Mouse (Mus musculus) CH12.LX (cell line): ENCODE results near the gene Apopt1.

Experiments
- CTCF ChIP-seq, 2 experiments: IDR thresholded peaks in 1 of 2; conservative IDR thresholded peaks in 1 of 2; 2 replicates each; pipeline ENCODE4 v1.5.1; 2011 to 2012; ENCODE audit warnings: low read depth in 2 of 2, low read length in 2 of 2, improper control_type of control experiment in 1 of 2, inconsistent platforms in 1 of 2, mild to moderate bottlenecking in 1 of 2, moderate library complexity in 1 of 2
- EP300 ChIP-seq: IDR thresholded peaks from 2 replicates; pipeline ENCODE4 v1.6.1; 2011; ENCODE audit warnings: low read length, improper control_type of control experiment
- HCFC1 ChIP-seq: IDR thresholded peaks from 2 replicates; pipeline ENCODE4 v1.6.1; 2012; ENCODE audit warnings: low read depth, mild to moderate bottlenecking, inconsistent platforms, low read length, improper control_type of control experiment
- KAT2A ChIP-seq: IDR thresholded peaks from 2 replicates; pipeline ENCODE4 v1.6.1; 2012; ENCODE audit warnings: low read length, improper control_type of control experiment, inconsistent platforms; ENCODE audit not compliant: insufficient replicate concordance
- MYC ChIP-seq: IDR thresholded peaks from 2 replicates; pipeline ENCODE4 v1.6.1; 2011; ENCODE audit warnings: low read depth, mild to moderate bottlenecking, improper control_type of control experiment, low read length
- NELFE ChIP-seq: IDR thresholded peaks from 2 replicates; pipeline ENCODE4 v1.6.1; 2011; ENCODE audit warnings: low read depth, low read length, improper control_type of control experiment
- NRF1 ChIP-seq: IDR thresholded peaks from 2 replicates; pipeline ENCODE4 v1.6.1; 2014; ENCODE audit warnings: low read depth, mild to moderate bottlenecking, inconsistent platforms, low read length, improper control_type of control experiment, moderate library complexity
- PAX5 ChIP-seq: IDR thresholded peaks from 2 replicates; pipeline ENCODE4 v1.6.1; 2012; ENCODE audit warnings: low read length, inconsistent platforms, mixed read lengths
- POLR2A ChIP-seq: IDR thresholded peaks from 2 replicates; pipeline ENCODE4 v1.6.1; 2011; ENCODE audit warnings: low read depth, mild to moderate bottlenecking, improper control_type of control experiment, low read length
- USF2 ChIP-seq: conservative IDR thresholded peaks from 2 replicates; pipeline ENCODE4 v1.6.1; 2011; ENCODE audit warnings: low read depth, low read length, improper control_type of control experiment
- ZKSCAN1 ChIP-seq: IDR thresholded peaks from 2 replicates; pipeline ENCODE4 v1.6.1; 2012; ENCODE audit warnings: low read depth, inconsistent platforms, low read length, improper control_type of control experiment, borderline replicate concordance

- TF ChIP-seq POLR2A (no peak), CTCF (conservative IDR thresholded peaks at IDR 0.05 in 1 of 2, IDR thresholded peaks at IDR 0.05 in 1 of 2; ENCODE audit: low read depth in 2 of 2, low read length in 2 of 2) (no peak), USF2 (no peak), EP300 (no peak), NELFE (no peak), KAT2A (no peak), MYC (no peak), NRF1 (no peak), PAX5 (no peak), HCFC1 (no peak), ZKSCAN1 (no peak)
These were observed 35.6 kb upstream of the Apopt1 start for GRCm38 (mm10) chr12:111677421-111677820.
